Mouse (Mus musculus) cerebellum, adult 2 months (tissue): ENCODE results near the gene G6pc3. TPM values are rescaled to one million over a fixed set of nuclear protein-coding genes. Genes with fewer than 3 reads are reported as not detected.

ENCODE experiments used
- DNase-seq, 2 experiments: peaks; one replicate each; pipeline ENCODE4 v3.0.0; 2021
- H3K27ac ChIP-seq: fragments of 200-500 bp; 2 replicates; pipeline ENCODE4 v1.5.1; 2012; ENCODE audit warnings: low read length, control low read depth, inconsistent platforms; ENCODE audit not compliant: insufficient read depth
- H3K27me3 ChIP-seq: fragments of 200-500 bp; 2 replicates; pipeline ENCODE4 v1.6.1; 2012; ENCODE audit warnings: inconsistent platforms, mild to moderate bottlenecking, low read length, moderate library complexity; ENCODE audit not compliant: control insufficient read depth, insufficient read depth
- H3K4me1 ChIP-seq: fragments of 200-500 bp; 2 replicates; pipeline ENCODE4 v1.6.1; 2011; ENCODE audit warnings: low read length; ENCODE audit not compliant: control insufficient read depth, insufficient read depth
- H3K4me3 ChIP-seq: fragments of 200-500 bp; replicated peaks from 2 replicates; pipeline ENCODE3; 2011; ENCODE audit warnings: mild to moderate bottlenecking, low read depth, low read length, control low read depth; ENCODE audit not compliant: insufficient read depth
- CTCF ChIP-seq: fragments of 200-500 bp; IDR thresholded peaks from 2 replicates; pipeline ENCODE4 v1.5.1; 2011; ENCODE audit warnings: low read depth, mild to moderate bottlenecking, control low read depth, low read length, moderate library complexity, borderline replicate concordance; ENCODE audit not compliant: insufficient read depth
- POLR2A ChIP-seq: fragments of 200-500 bp; IDR thresholded peaks from 2 replicates; pipeline ENCODE4 v1.6.1; 2011; ENCODE audit warnings: low read length, control low read depth, borderline replicate concordance; ENCODE audit not compliant: insufficient read depth
- WGBS: fragments of 180-500 bp; shearing (Covaris S2); methylation state at CpG from one replicate; pipeline ENCODE4 v1.1.7; 2018; 5-methylcytosine and 5-hydroxymethylcytosine counted together
- polyA plus RNA-seq: library from polyadenylated mRNA; depleted of rRNA; stranded (reverse); fragments of >200 nt; gene quantifications from 2 replicates; pipeline ENCODE4 v1.2.3, GENCODE M21; 2012; rRNA removed

The G6pc3 gene
- 115 and 120 TPM in 2 replicates for polyA plus RNA-seq

DNA sequence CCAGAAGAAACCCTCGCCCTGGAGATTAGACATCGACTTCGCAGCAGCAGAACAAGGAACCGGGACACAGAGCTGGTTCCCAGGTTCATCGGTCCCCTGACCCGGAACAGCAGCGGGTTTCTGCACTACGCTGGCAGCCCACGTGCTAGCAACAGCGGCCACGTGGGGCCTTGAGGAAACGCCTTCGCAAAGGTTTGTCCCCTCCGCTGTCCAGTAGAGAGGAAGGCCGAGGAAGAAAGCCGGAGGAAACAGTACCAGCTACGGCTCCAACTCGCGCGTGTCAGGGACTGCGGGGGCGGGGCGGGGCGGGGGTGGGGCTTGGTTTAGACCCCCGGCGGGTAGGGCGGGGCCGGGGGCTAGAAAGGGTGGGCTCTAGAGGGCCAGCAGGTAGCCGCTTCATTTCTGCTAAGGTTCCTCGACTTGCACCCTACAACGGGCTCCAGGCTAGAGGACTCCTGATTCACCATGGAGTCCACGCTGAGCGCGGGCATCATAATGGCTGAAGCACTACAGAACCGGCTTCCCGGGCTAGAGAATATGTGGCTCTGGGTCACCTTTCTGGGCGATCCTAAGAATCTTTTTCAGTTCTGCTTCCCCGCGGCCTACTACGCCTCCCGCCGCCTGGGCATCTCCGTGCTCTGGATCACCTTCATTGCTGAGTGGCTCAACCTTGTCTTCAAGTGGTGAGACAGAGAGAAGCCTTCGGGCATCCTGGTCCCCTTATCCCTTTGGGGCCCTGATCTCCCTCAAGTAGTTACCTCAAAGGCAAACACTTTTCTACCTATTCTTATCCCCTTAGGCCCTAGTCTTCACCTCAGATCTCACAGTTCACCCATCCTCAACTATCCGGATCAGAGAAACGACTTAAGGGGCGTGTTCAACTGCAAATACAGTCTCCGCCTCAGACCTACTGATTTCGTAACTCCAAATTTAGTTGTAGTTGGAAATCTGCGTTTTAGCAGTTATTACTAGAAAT lies at the start of gene G6pc3:
Gene G6pc3 (plus strand): TSS at position 160 of the 976 bp plus-strand sequence.
- WGBS: 2% methylated on average over 50 of the region's 50 CpGs
- peak within 1 kb of the TSS; percentile 67 for H3K4me3 ChIP-seq
- no peak within 1 kb of the TSS for H3K27ac ChIP-seq
- H3K27me3 ChIP-seq: no peaks in the 10 kb centered on the region
- TF ChIP-seq CTCF: no peak
- TF ChIP-seq POLR2A: 0 out of 2 replicates have a peak, but pooled peaks have one; percentile 23
- peaks cover 5% of the 10 kb centered on the region; the same call in 1 of the 2 replicates for H3K4me1 ChIP-seq
- peak; percentile 90 to 91 for DNase-seq

DNA sequence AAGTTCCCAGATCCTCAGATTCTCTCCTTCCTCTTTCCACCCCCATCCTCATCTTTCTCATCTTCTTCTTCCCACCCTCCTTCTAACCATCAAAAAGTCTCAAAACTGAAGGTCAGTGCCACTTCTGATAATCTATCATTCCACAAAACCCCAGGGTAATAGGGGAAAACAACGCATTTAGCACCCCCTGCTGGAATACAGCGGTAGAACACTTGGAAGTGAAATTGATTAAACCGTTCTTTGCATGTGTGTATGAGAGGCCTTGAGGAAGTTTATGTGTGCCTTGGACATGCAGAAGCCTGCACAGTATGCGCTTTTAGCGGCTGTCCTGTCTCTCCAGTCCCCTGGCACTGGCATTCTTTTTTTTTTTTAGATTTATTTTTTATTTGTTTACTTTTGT lies 48.9 kb upstream of the G6pc3 start:
- Histone ChIP-seq H3K4me3 (no peak overlapping the region), H3K4me1 (no peaks in the 10 kb centered on the region), H3K27ac (no peak overlapping the region), H3K27me3 (peaks cover 3% of the 10 kb centered on the region; the same call in 1 of the 2 replicates)
- WGBS: 7% methylated on average over 5 of the region's 5 CpGs
- DNase-seq: peak; percentile 51 to 62
- TF ChIP-seq CTCF (peak; percentile 47; the same call in 1 of the 2 replicates), POLR2A (no peak)

DNA sequence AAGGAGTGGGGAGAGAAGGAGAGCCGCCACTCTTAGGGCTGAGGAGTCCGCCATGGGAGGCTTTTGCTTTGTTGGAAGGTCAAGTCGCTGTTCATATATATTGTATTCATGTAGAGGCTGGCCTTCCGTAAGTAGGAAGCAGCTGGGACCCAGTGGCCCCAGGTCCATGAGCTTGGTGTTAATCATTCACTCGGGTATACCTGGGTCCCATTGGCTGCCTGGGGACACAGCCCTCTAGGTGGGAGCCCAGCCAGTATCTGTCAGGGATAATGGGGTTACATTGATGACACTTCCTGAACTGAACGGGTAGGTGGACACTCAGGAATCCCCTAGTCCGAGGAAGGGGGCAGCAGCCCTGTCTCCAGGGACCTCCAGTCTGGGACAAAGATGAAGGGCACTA lies 47.1 kb upstream of the G6pc3 start:
- Histone ChIP-seq H3K27me3 (peaks cover 3% of the 10 kb centered on the region; the same call in 1 of the 2 replicates), H3K4me3 (no peak overlapping the region), H3K27ac (no peak overlapping the region), H3K4me1 (no peaks in the 10 kb centered on the region)
- DNase-seq: no peak
- WGBS: 69% methylated on average over 7 of the region's 7 CpGs
- TF ChIP-seq POLR2A (no peak), CTCF (no peak)

DNA sequence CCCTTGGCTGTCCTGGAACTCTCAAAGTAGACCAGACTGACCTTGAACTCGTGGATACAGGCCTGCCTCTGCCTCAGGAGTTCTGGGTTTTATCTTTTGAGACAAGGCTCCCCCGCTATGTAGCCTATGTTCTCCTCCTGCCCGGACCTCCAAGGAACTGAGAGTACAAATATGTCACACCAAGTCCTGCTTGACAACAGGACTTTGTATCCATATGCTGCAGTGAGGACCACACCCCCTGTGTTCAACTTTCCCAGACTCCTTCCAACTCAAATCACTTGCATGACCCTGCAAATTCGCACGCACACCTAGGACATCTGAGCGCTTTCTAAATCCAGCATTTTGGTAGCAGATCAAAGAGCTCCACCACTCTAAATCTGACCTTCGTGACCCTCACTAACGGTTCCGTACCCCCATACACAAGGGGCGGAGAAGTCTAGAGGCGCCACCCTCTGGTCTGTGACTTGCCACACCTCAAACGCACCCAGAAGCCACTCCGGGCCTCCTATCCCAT lies 44.4 kb upstream of the G6pc3 start:
- Histone ChIP-seq H3K27me3 (peaks cover 3% of the 10 kb centered on the region; the same call in 1 of the 2 replicates), H3K27ac (no peak overlapping the region), H3K4me3 (no peak overlapping the region), H3K4me1 (no peaks in the 10 kb centered on the region)
- DNase-seq: no peak
- 31% methylated on average over 13 of the region's 13 CpGs for WGBS
- no peak for TF ChIP-seq CTCF
- no peak for TF ChIP-seq POLR2A

DNA sequence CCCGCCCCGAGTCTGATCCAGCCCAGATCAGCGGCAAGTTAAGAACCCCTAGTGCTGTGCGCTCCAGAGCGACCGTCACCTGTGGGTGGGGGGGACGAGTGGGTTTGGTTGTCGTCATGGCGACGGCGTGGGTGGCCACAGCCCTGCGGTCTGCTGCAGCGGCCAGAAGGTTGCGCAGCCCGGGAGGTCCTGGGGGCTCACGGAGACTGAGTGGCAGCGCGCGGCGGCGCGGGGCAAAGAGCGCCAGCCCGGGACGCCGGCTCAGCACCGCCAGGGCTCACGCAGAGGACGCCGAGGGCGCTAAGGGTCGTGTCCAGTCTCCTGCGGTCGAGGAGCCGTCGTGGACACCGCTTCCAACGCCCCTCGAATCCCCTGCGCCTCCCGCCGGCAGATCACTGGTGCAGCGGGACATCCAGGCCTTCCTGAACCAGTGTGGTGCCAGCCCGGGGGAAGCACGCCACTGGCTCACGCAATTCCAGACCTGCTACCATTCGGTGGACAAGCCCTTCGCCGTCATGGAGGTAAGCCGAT lies 43.9 kb upstream of the G6pc3 start, which contains the start of gene Nags:
Gene Nags (plus strand): TSS at position 43 of the 531 bp plus-strand sequence.
- Histone ChIP-seq H3K27ac (no peak within 1 kb of the TSS), H3K4me1 (no peaks in the 10 kb centered on the region), H3K4me3 (no peak within 1 kb of the TSS), H3K27me3 (peaks cover 3% of the 10 kb centered on the region; the same call in 1 of the 2 replicates)
- TF ChIP-seq CTCF (no peak), POLR2A (no peak)
- WGBS: 4% methylated on average over 50 of the region's 50 CpGs
- DNase-seq: no peak

DNA sequence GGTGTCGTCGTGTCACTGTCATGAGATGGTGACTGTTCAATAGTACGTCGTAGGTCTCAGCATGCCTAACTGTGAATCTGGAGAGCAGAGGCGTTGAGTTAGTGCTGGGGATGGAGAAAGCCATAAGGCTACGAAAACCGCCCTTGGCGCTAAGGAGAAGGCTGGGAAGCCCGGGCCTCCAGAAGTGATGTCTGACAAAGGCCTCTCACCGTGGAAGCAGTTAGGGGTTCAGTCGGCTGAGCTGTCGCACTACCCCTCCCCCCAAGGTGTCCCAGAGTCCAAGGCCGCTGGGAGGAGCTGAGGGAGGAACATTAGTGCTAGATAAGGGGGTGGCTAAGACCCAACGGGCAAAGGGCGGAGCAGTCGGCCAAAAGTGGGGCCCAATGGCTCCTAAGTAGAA lies 43.4 kb upstream of the G6pc3 start:
- 11% methylated on average over 16 of the region's 16 CpGs for WGBS
- TF ChIP-seq CTCF (no peak), POLR2A (no peak)
- no peak overlapping the region for H3K4me3 ChIP-seq
- peaks cover 3% of the 10 kb centered on the region; the same call in 1 of the 2 replicates for H3K27me3 ChIP-seq
- no peak for DNase-seq
- H3K4me1 ChIP-seq: no peaks in the 10 kb centered on the region
- no peak overlapping the region for H3K27ac ChIP-seq

DNA sequence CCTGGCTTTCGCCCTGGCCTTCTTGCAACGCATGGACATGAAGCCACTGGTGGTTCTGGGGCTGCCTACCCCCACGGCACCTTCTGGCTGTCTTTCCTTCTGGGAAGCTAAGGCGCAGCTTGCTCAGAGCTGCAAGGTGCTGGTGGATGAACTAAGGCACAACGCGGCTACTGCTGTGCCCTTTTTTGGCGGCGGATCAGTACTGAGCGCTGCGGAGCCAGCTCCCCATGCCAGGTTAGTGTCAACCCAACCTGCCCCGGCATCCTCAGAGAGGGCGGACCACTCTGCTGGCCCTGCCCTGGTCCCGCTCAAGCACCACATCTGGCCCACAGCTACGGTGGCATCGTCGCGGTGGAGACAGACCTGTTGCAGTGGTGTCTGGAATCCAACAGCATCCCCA lies 42.9 kb upstream of the G6pc3 start:
- Histone ChIP-seq H3K4me3 (no peak overlapping the region), H3K4me1 (no peaks in the 10 kb centered on the region), H3K27ac (no peak overlapping the region), H3K27me3 (peaks cover 3% of the 10 kb centered on the region; the same call in 1 of the 2 replicates)
- TF ChIP-seq POLR2A (no peak), CTCF (no peak)
- no peak for DNase-seq
- WGBS: 6% methylated on average over 17 of the region's 17 CpGs
